Mouse (Mus musculus) spleen, adult 18-20 months (tissue): ENCODE measurements around the gene Sapcd2.

Experiments
- DNase-seq, 2 experiments: peaks; one replicate each; pipeline ENCODE4 v3.0.0; 2022; ENCODE audit warnings: mixed read lengths in 2 of 2

Sapcd2 gene

GRCm38 (mm10) chr2:25371764-25372643 is at the start of gene Sapcd2:
Gene Sapcd2 (plus strand): TSS chr2:25372321.
- DNase-seq, result peak; percentile 70 to 77

DNA sequence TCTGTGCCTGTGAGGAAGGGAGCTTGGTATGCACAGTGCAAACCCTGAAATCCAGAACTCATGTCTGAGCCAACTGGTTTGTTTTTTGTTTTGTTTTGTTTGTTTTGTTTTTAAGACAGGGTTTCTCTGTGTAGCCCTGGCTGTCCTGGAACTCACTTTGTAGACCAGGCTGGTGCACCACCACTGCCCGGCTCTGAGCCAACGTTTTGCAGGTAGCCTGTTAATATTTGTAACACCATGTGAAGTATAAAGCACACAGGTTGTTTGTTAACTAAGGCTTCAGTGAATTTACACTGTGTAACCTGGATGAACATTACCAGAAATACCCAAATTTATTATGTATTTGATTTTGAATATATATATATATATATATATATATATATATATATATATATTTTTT is 46.1 kb upstream of the Sapcd2 start:
- no peak for DNase-seq

DNA sequence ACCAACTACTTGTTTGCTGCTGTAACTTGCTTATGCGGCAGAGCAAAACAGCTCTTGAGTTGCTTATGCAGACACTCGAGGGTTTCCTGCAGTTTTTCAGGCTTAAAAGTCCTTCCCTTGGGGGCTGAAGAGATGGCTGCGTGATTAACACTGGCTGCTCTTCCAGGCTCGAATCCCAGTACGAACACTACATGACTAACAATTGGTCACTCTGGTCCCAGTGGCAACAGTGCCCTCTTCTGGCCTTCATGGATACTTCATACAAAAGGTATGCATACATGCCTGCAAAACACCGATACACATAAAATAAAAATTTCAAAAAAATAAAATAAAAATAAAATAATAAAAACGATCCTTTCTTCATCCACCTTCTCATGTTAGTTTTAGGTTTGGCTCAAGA is 43.7 kb upstream of the Sapcd2 start:
- DNase-seq, result no peak

DNA sequence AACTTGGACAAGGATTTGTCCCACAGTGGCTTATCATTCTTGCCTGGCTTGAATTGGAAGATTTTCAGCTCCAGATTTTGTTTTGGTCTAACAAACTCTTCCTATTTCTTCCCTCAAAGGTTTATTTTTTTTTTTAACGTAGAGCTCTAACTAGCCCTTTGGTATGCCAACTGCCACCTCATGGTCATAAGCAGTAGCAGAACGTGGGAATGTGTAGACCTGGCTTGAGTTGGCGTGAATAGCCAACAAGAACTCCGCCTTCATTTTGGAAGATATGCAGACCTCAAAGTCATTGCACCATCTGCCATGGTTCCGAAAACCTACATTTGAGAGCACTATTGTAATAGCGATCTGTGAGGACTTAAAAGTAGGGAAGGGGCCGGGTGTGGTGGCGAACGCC is 40.7 kb upstream of the Sapcd2 start:
- no peak for DNase-seq

DNA sequence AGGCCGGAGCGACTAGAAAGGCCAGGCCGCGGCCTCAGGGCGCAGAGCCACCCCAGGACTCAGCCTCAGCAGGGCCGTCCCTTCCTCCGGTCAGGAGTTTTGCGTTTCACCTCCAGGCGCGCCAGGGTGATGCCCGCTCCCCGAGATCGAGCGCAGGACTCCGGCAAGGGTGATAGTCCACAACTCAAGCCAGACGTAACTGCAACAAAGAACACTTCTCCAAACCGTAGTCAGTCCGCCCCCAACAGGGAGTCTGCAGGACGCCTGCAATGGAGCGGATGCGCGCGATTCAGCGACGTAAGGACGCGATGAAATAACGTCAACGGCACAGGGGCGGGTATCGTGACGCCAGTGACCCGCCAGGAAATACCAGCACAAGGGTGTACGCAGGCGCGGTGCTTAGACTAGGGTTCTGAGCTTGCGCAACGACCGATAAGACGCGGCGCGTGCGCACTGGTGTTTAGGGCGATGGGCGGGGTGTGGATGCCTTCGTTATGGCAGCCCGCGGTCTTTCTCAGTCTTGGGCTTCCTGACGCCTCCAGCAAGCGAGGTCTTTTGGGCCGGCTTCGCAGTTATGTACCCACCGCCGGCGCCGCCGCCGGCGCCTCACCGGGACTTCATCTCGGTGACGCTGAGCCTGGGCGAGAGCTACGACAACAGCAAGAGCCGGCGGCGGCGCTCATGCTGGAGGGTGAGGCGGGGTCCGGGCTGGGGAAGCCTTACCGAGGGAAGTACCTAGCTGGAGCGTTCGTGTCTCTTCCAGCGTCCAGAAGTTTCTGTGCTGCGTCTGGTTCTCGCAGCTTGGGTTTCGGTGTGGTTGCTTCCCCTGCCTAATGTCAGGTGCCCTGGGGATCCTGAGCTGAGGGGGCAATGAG is 39.6 kb upstream of the Sapcd2 start, which contains the start of gene Man1b1:
Man1b1 (plus strand) TSS at position 53 of the 875 bp plus-strand sequence.
- DNase-seq, result peak; percentile 99

GRCm38 (mm10) chr2:25333569-25333968 is 38.6 kb upstream of the Sapcd2 start:
- no peak for DNase-seq

- no peak for DNase-seq
Measured at GRCm38 (mm10) chr2:25338303-25338702, 33.8 kb upstream of the Sapcd2 start.

GRCm38 (mm10) chr2:25348162-25348561 is 24.0 kb upstream of the Sapcd2 start:
- DNase-seq, result no peak

DNA sequence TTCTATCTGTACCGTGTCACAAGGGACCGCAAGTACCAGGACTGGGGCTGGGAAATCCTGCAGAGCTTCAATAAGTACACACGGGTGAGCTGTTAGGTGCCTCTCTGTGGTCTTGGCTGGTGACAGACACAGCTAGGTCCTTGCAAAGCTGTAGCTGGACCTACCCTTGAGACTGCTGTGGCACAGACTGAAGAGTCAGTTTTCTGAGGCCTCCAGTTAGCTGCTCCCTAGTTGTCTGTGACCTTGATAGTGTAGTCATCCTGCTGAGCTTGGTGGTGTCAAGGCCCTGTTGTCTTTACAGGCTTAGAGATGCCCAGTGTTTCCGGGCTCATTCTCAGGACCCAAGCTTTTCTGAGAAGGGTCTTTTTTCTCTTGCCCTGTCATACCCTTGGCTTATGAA is 22.6 kb upstream of the Sapcd2 start:
- DNase-seq, result no peak

GRCm38 (mm10) chr2:25350701-25351100 is 21.4 kb upstream of the Sapcd2 start:
- DNase-seq, result no peak

DNA sequence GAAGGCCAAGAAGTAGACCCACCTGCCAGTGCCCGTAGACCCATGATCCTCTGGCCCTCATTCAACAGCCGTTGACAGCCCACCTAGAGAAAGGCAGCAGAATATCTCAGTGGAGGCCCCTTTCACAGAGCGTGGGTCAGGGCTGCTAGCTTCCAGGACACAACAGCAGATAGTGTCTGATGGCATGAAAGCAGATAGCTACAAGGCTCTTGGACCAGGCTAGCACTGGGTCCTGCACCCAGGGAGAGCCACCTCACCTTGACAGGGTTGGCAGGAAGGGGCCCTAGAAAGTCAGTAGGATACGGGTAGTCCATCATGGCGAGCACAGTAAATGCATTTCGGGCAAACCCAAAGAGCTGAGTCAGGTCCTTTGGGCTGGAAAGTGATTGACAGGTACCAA is 17.9 kb upstream of the Sapcd2 start:
- no peak for DNase-seq

- no peak for DNase-seq
Measured at GRCm38 (mm10) chr2:25355419-25356066, 16.6 kb upstream of the Sapcd2 start.

DNA sequence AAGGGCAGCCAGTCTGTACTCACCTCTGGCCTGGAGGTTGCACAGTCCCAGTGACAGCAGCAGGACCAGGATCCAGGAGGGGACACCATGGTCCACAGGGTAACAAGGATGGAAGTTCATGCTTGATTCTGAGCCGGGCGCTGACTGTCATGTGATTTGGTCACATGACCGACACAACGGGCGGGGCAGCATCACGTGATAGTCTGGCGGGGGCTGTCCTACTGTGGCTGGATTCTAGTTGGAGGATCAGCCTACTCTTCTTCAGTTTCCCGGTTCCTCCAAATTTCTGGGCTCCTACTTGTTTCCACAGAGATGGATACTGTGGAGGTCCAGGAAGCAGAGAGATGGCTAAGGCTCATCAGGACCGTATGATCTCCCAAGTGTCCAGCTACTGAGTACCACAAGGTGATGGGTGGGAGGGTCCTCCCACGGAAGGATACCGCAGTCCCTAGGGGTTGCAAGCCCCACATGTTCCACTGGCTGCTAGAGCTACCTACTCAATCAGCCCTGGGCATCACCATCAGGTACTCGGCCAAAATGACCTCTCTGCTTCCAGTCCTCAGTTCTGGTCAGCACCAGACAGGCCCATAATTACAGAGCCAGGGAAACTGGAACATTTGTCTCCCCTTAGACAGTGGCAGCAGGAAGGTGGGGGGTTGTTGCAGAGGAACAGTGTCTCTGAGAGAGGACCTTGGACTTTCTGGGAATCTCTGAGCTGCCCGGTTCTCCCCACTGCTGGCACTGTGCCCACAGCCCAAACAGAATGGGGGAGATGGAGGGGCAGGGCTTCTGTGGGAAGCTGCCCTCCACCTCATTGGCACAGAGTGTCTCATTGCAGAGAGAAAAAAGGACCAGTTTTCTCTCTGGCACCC is 15.7 kb upstream of the Sapcd2 start, which contains the start of gene Dpp7:
Dpp7 (minus strand) TSS at position 152 of the 872 bp plus-strand sequence.
- DNase-seq, result peak; percentile 68 to 76

GRCm38 (mm10) chr2:25359848-25360247 is 12.3 kb upstream of the Sapcd2 start:
- no peak for DNase-seq

DNA sequence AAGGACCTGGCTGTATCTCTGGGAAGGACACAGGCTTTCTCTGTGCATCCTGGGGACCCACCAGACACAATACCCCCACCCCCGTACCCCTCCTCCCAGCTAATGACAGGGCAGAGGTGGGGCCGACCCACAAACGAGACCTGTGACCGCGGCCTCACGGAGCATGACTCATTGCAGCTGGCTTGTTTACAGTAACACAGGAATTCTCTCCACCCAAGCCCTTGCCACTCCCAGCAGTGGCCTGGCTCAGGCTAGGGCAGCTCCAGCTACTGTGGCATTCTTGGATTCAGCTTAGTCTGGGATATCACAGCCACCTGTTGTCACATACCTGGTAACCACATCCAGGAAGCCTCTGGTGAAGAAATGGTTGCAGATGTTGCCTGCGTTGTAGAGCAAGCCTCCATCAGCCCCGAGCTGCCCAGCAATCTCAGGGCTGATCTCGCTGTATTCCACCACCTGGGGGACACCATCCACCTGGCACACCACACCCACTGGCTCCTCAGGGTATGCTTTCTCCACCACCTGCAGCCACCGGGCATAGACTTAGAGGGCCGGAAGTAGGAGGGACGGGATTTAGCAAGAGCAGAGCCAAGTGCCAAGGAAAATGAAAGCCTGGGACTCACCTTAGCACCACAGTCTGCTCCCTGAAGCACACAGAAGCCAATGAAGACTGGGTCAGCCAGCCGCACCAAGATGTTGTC is 8.5 kb upstream of the Sapcd2 start:
- no peak for DNase-seq

- DNase-seq, result no peak
Measured at GRCm38 (mm10) chr2:25364313-25364712, 7.8 kb upstream of the Sapcd2 start.

- no peak for DNase-seq
Measured at GRCm38 (mm10) chr2:25364761-25365090, 7.4 kb upstream of the Sapcd2 start.

DNA sequence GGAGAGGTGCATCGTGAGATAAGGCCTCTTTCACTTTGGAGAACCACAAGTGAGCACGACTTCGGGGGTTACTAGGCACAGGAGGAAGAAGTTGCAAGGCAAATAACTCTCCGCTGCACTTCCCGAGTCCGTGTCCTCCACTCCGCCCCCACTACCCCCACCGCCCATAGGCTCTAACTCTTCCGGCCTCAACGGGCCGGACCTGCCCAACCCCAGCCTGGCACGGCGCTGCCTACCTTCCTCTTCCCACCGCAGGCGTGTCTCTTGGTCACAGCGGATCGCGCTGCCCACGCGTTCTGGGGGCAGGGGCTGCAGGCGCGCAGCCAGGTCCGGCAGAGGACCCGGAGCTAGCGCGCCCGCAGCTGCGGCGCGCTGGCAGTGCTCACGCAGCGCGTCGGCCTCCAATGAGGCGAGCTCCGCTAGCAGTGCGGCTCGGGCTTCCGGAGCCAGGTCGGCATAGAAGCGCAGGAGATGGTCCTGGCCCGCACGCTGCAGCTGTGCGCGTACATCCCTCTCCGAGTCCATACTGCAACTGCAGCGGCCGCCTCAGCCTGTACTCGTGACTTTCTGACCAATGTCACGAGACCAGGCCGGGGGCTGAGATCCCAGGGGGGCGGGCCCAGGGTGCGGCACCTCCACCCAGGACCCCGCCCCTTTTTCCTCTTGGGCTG is 6.9 kb upstream of the Sapcd2 start, which contains the start of gene Uap1l1:
Uap1l1 (minus strand) TSS at position 592 of the 671 bp plus-strand sequence.
- peak; percentile 71 for DNase-seq

DNA sequence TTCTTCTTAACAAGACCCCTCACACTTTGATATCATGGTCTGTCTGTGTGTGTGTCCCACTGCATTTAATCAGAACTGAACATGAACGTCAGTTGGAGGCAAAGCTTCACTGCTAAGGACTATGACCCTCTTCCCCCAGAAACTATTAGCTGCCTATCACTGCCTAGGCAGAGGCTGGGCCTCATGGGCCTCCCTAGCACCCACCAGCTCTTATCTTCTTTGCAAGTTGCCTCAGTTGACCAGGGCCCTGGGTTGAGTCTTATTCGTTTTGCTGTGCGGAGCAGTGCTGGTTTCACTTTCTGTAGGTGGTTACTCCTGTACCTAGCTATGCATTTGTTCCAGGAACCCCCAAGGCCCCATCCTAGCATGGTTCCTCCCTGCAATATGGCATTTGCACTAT is 2.1 kb upstream of the Sapcd2 start:
- no peak for DNase-seq

GRCm38 (mm10) chr2:25372644-25373391 is 697 bp downstream of the Sapcd2 start:
- DNase-seq, result no peak
